Mouse (Mus musculus) frontal cortex, postnatal 25 days (tissue): ENCODE measurements around the gene Ccdc172.

Experiments used
- DNase-seq, 2 experiments: peaks; one replicate each; pipeline ENCODE4 v3.0.0; 2022; ENCODE audit warnings: low spot score in 2 of 2

The Ccdc172 gene

DNA sequence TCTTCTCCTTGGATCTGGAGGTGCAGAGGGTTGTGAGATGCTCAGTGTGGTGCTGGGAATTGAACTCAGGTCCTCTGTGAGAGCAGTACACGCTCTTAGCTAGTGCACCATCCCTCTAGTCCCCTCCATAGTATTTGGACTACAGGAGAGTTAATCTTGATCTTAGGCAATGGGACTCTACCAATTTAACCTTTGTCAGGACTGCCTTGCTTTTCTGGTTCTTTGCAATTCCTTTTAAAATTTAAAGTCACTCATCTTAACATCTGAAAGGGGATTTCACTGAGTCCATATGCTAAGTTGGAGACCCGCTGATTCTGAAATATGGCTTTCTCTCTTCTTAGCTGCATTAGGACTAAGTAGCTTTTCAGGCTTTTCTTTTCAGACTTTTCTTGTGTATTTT, 59.8 kb downstream of the Ccdc172 start:
- no peak for DNase-seq

DNA sequence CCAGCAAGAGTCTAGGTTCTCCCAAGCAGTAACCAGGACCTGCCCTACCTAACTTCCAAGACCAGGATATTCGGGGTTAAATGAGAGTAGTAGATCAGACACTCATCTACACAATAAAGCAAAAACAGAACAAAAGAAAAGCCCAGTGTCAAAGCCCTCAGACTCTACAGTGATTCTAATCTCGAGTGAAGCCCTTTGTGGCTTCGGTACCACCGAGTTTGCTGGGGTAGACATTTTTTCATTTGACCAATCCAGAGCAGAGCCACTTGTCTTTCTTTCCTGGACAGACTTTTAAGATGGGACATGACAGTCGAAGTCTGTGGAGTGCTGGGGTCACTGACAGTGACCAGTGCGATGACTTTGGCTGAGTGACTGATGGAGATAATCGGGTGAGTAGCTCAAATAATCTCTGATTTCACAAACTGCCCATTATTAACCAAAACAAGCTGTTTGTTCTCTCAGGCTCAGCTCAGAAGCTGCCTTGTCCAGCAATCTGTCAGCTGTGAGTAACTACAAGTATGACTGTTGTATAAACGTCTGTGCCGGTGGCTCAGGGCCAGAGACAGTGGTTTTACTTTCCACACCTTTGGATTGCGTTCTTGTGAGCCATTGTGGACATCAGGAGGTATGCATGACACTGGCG, 60.8 kb downstream of the Ccdc172 start:
- DNase-seq, result no peak

DNA sequence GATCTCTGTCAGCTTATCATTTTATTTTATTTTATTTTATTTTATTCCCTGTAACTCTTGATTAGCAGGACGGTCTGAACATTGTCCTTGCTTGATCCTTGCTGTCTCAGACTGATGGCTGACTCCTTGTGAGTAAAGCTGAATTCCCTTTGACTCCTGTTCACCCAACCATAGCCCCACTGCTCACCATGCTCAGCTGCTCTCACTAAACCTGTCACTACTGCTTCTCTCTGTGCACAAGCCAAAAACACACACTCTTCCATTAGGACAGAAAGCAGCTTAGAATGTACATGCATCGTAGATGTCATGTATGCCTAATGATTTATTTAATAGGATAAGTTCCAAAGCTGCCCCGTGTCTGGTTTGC, 61.3 kb downstream of the Ccdc172 start:
- DNase-seq, result no peak

DNA sequence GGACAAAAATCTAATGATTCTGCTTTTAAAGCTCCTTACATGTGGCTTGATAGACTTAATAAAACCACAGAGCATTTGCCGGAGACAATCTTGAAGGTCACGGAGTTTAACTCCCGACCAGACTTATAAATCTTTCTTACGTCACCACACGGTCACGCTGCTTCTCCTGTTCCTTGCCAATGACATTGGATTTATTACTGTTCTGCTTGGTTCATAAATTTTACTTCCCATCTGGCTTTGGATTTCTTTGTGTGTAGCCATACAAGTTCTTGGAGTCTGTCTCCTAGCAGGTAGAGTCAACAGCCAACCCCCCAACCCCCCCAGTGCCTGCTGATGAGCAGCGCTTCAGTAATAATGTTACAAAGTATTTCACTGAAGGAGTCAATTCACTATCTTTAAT, 70.2 kb downstream of the Ccdc172 start:
- no peak for DNase-seq

DNA sequence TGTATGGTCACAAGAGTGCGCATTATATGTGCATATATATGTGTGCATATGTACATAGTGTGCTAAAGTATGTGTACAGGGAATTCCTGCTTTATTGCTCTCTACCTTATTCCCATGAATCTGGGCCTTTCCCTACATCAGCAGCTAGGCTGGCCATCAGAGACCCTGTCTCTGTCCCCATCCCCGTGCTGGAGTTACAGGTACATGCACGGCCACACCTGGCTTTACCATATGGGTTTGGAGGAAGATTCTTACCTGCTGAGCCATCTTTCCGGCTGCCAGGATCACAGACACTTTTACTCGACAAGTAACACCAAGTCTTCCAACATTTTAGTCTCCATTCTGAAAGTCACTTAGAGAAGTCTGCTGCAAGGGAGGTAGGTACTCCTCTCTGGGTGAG, 71.2 kb downstream of the Ccdc172 start:
- no peak for DNase-seq

DNA sequence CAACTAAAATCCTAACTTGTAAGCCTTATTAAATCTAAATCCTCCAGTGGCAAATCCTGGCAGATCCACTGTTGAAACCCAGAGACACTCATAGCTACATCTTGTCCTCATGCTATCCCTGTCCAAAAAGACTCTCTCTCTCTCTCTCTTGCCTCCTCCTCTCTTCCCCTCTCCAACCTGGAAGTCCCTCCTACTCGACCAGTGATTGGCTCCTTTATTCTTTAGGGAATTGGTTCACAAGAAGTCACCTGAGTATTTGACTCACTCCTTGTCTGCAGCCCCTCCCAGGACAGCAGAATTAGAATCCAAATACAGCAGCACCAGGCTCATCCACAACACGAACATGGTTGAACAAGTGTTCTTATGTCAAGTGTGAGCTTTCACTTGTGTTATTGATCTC, 74.3 kb downstream of the Ccdc172 start:
- DNase-seq, result no peak

DNA sequence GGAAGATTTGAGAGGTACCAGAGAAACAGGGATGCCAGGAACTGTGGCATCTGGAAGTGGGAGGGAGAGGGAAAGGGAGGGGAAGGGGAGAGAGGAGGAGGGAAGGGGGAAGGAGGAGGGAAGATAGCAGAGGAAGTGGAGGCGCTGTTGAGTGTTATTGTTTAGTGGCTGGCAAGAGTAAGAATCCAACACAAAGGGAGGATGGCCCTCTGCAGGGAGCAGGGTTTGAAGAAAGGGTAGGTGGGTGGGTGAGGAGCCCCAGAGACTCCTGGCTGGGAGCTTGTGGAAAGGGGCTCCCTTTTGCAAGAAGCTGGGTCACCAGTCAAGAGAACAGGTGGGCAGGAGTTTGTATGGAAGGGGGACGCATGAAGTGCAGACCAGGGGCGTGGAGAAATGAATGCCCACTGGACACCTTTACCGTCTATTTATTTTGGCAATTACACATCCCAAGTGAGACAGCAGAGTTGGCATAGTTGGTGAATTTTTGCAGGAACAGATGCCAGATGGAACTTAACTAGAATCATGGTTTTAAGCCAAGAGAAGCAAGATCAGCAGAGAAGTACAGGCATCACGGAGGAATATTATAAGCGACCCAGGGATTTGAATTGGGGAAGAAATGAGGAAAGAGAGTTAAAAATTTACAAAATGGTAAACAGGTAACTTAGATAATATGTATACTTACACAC, 78.6 kb downstream of the Ccdc172 start:
- peak; percentile 8 to 9 for DNase-seq

DNA sequence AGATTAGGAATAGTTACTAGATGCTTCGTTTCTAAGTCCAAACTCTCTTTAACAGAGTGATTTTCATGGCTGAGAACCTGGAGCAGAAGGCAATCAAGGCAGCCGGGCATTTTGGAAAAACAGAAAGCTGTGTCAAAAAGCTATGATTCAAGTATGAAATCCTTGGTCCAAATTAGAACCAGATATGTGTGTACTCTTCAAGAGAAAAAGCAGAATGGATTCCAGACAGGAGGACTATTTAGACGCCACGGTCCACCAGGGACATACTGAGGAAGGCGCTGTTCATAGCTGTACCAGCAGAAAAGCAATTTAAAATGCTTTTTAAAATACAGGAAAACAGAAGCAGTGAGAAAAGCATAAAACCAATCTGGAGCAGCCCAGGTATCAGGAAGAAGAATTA, 88.6 kb downstream of the Ccdc172 start:
- DNase-seq, result no peak
